Mouse (Mus musculus) kidney, postnatal 0 days (tissue): ENCODE results near the gene Gpr83. TPM values are rescaled to one million over a fixed set of nuclear protein-coding genes. Genes with fewer than 3 reads are reported as not detected.

Experiments
- ATAC-seq: fragments of 200-750 bp; cut with Nextera tagmentation; replicated peaks from 2 replicates; pipeline ENCODE4 v1.8.0; 2017; ENCODE audit warnings: low read depth, moderate number of reproducible peaks, moderate TSS enrichment, moderate library complexity; ENCODE audit not compliant: low FRiP score
- DNase-seq: peaks from one replicate; pipeline ENCODE4 v3.0.0-alpha.2; 2016; ENCODE audit warnings: low spot score
- H3K27ac ChIP-seq: fragments of 300-500 bp; sonication (generic); 2 replicates; pipeline ENCODE4 v1.5.1; 2014; ENCODE audit warnings: mild to moderate bottlenecking
- H3K27me3 ChIP-seq: fragments of 300-500 bp; sonication (generic); 2 replicates; pipeline ENCODE4 v1.6.1; 2014; ENCODE audit warnings: low read length, mixed read lengths; ENCODE audit not compliant: insufficient read depth
- H3K36me3 ChIP-seq: fragments of 300-500 bp; sonication (generic); 2 replicates; pipeline ENCODE4 v1.6.1; 2014; ENCODE audit warnings: low read length, mixed read lengths; ENCODE audit not compliant: insufficient read depth
- H3K4me1 ChIP-seq: fragments of 300-500 bp; sonication (generic); replicated peaks from 2 replicates; pipeline ENCODE4 v1.6.1; 2014; ENCODE audit warnings: antibody characterized with exemption, low read length, mixed read lengths; ENCODE audit not compliant: insufficient read depth
- H3K4me2 ChIP-seq: fragments of 300-500 bp; sonication (generic); 2 replicates; pipeline ENCODE4 v1.6.1; 2014; ENCODE audit warnings: mild to moderate bottlenecking, low read length, moderate library complexity, mixed read lengths
- H3K4me3 ChIP-seq: fragments of 300-500 bp; sonication (generic); replicated peaks from 2 replicates; pipeline ENCODE4 v1.5.1; 2014; ENCODE audit warnings: low read depth, low read length
- H3K9ac ChIP-seq: fragments of 300-500 bp; sonication (generic); 2 replicates; pipeline ENCODE4 v1.6.1; 2014; ENCODE audit warnings: low read depth, low read length
- H3K9me3 ChIP-seq: fragments of 300-500 bp; sonication (generic); replicated peaks from 2 replicates; pipeline ENCODE4 v1.6.1; 2016; ENCODE audit warnings: low read length, inconsistent platforms, mixed read lengths
- CTCF ChIP-seq: IDR thresholded peaks from 2 replicates; pipeline ENCODE4 v1.5.1; 2016; ENCODE audit warnings: antibody characterized with exemption, low read depth, mild to moderate bottlenecking, moderate library complexity
- whole genome bisulfite sequencing: fragments of 180-500 bp; shearing (Covaris S2); extraction: QIAGEN DNeasy Blood & Tissue Kit; methylation state at CpG from one replicate; pipeline ENCODE4 v1.1.7; 2014; 5-methylcytosine and 5-hydroxymethylcytosine counted together
- polyA plus RNA-seq: library from polyadenylated mRNA; unstranded; fragments of >200 nt; fragmentation: Nextera tagmentation; extraction: Ambion mirVana; gene quantifications from 2 replicates; pipeline ENCODE4 v1.2.1, GENCODE M21; 2015

The Gpr83 gene
- 0.54 and 0.59 TPM in 2 replicates for polyA plus RNA-seq

DNA sequence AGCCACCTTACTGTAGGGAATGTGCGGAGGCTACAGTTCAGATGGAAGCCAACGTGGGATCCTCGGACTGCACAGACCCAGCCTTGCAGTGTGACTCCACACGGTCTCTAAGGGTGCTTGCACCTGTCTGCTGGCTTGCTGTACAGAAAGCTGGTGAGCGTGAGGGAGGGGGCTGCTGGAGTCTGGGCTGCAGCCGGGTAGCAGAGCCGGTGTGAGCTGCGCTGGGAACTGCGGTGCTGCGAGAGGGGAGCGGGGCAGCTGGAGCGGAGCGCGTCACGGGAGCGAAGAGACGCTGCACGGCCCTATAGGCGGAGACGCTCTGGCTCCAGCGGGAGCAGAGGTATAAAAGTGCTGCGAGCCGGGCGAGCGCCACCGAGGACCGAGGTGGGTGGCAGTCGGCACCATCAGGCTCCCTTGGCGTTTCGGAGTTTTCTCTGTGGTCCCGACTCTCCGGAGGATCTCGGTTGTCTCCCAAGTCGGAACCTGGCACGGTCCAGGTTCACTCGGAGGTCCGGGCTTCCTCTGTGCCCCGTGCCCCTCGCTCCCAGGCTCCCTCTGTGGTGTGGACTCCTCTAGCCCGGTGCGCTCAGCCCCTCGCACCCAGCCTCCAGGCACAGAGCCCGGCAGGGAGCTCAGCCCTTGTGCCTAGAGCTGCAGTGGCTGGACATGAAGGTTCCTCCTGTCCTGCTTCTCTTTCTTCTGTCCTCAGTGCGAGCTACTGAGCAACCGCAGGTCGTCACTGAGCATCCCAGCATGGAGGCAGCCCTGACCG lies at the start of gene Gpr83:
Gene Gpr83, plus strand, starts transcription at position 343 of the 772 bp plus-strand sequence.
- ATAC-seq (peak; percentile 64), DNase-seq (peak; percentile 35)
- H3K4me1 ChIP-seq, result 0 out of 2 replicates have a peak, but pooled peaks cover 5% of the 10 kb centered on the region
- peaks cover 18% of the 10 kb centered on the region for H3K27me3 ChIP-seq
- WGBS, result 4% methylated on average over 47 of the region's 47 CpGs
- H3K9ac ChIP-seq, result peak within 1 kb of the TSS; percentile 35; the same call in 1 of the 2 replicates
- H3K27ac ChIP-seq, result no peak within 1 kb of the TSS
- H3K4me2 ChIP-seq, result peak within 1 kb of the TSS; percentile 82
- no peaks in the 10 kb centered on the region for H3K36me3 ChIP-seq
- H3K4me3 ChIP-seq, result peak within 1 kb of the TSS; percentile 38
- TF ChIP-seq CTCF, result no peak
- H3K9me3 ChIP-seq, result no peaks in the 10 kb centered on the region

- Histone ChIP-seq H3K4me2 (no peak overlapping the region), H3K9ac (no peak overlapping the region), H3K9me3 (no peaks in the 10 kb centered on the region), H3K4me1 (no peaks in the 10 kb centered on the region), H3K27me3 (no peaks in the 10 kb centered on the region), H3K36me3 (peaks cover 41% of the 10 kb centered on the region), H3K27ac (no peak overlapping the region), H3K4me3 (no peak overlapping the region)
- TF ChIP-seq CTCF, result no peak
- ATAC-seq (no peak), DNase-seq (no peak)
Measured at GRCm38 (mm10) chr9:14821396-14821795, 38.6 kb upstream of the Gpr83 start.

DNA sequence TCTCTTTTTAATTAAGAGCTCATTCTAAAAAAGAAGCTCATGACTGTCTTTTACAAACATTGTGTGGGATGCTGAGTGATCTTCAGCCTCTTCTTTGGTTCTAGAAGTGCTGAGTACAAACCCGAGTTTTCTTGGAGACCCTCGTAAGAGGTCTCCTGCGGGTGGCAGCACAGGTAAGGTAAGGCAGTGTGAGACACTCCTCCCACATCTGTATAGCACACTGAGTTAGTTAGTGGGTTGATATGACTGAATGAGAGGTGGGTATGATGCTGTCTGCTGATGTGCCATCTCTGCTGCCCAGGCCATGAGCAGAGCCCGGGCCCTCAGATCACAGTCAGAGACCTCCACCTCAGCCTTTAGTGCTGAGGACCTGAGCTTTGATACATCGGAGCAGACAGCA lies 35.2 kb upstream of the Gpr83 start:
- WGBS, result 88% methylated on average over 5 of the region's 5 CpGs
- no peak for ATAC-seq
- peaks cover 25% of the 10 kb centered on the region; the same call in 1 of the 2 replicates for H3K36me3 ChIP-seq
- no peak overlapping the region for H3K9ac ChIP-seq
- no peak overlapping the region for H3K4me3 ChIP-seq
- peak; percentile 29; the same call in 1 of the 2 replicates for TF ChIP-seq CTCF
- no peak for DNase-seq
- H3K27me3 ChIP-seq, result no peaks in the 10 kb centered on the region
- H3K4me2 ChIP-seq, result no peak overlapping the region
- H3K27ac ChIP-seq, result no peak overlapping the region
- no peaks in the 10 kb centered on the region for H3K4me1 ChIP-seq
- H3K9me3 ChIP-seq, result no peaks in the 10 kb centered on the region

DNA sequence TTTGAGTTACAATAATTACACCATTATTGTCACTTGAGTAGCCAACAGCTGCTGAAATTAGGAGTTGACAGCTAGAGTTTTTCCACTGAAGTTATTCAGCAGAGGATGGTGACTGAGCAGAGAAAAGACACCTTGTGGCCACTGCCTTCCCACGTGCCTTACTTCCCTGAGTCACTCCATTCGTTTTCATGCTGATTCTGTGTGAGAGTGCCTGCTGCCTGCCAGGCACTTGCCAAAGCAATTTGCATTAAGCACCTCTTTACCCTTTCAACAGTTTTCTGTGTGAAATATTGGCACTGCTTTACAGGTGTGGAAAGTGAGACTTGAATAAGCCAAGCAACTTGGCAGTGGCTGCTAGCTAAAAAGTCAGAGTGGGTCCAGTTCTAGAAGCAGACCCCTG lies 32.1 kb upstream of the Gpr83 start:
- H3K36me3 ChIP-seq, result peaks cover 23% of the 10 kb centered on the region; the same call in 1 of the 2 replicates
- DNase-seq, result no peak
- no peak for ATAC-seq

GRCm38 (mm10) chr9:14832046-14832445 lies 28.0 kb upstream of the Gpr83 start:
- H3K4me2 ChIP-seq, result no peak overlapping the region
- TF ChIP-seq CTCF, result no peak; the same call in 1 of the 2 replicates
- H3K36me3 ChIP-seq, result 0 out of 2 replicates have a peak, but pooled peaks cover 24% of the 10 kb centered on the region
- no peaks in the 10 kb centered on the region for H3K4me1 ChIP-seq
- H3K9me3 ChIP-seq, result no peaks in the 10 kb centered on the region
- no peak overlapping the region for H3K4me3 ChIP-seq
- no peak overlapping the region for H3K27ac ChIP-seq
- ATAC-seq (no peak), DNase-seq (no peak)
- no peaks in the 10 kb centered on the region for H3K27me3 ChIP-seq
- 82% methylated on average over 5 of the region's 5 CpGs for WGBS
- H3K9ac ChIP-seq, result no peak overlapping the region

More for the DNA sequence above, 32.1 kb upstream of the Gpr83 start:
- H3K4me3 ChIP-seq, result no peak overlapping the region
- no peak overlapping the region for H3K27ac ChIP-seq
- WGBS, result 60% methylated on average over 2 of the region's 2 CpGs
- H3K27me3 ChIP-seq, result no peaks in the 10 kb centered on the region
- no peak overlapping the region for H3K9ac ChIP-seq
- TF ChIP-seq CTCF, result no peak
- no peaks in the 10 kb centered on the region for H3K4me1 ChIP-seq
- H3K4me2 ChIP-seq, result no peak overlapping the region
- H3K9me3 ChIP-seq, result no peaks in the 10 kb centered on the region

GRCm38 (mm10) chr9:14835335-14836075 lies 24.5 kb upstream of the Gpr83 start:
- DNase-seq, result no peak
- WGBS, result 92% methylated on average over 6 of the region's 6 CpGs

More at GRCm38 (mm10) chr9:14835335-14836075, 24.5 kb upstream of the Gpr83 start:
- H3K9me3 ChIP-seq, result no peaks in the 10 kb centered on the region
- ATAC-seq, result no peak
- H3K9ac ChIP-seq, result no peak overlapping the region
- H3K27ac ChIP-seq, result no peak overlapping the region
- 0 out of 2 replicates have a peak, but pooled peaks cover 14% of the 10 kb centered on the region for H3K36me3 ChIP-seq
- no peak overlapping the region for H3K4me3 ChIP-seq
- no peak overlapping the region for H3K4me2 ChIP-seq
- no peaks in the 10 kb centered on the region for H3K27me3 ChIP-seq
- no peak for TF ChIP-seq CTCF
- H3K4me1 ChIP-seq, result no peaks in the 10 kb centered on the region
